Mouse (Mus musculus) stomach, embryonic 16.5 days (tissue): ENCODE measurements around the gene Thsd4. TPM values are rescaled to one million over a fixed set of nuclear protein-coding genes. Genes with fewer than 3 reads are reported as not detected.

ENCODE experiments used
- ATAC-seq: fragments of 200-750 bp; cut with Nextera tagmentation; 2 replicates; pipeline ENCODE4 v1.8.0; 2017; ENCODE audit warnings: moderate number of reproducible peaks, moderate TSS enrichment; ENCODE audit not compliant: insufficient read depth, low FRiP score
- H3K27ac ChIP-seq: fragments of 300-500 bp; sonication (generic); 2 replicates; pipeline ENCODE4 v1.5.1; 2014; ENCODE audit warnings: low read length
- H3K27me3 ChIP-seq: fragments of 300-500 bp; sonication (generic); 2 replicates; pipeline ENCODE4 v1.6.1; 2014; ENCODE audit warnings: low read length, control low read depth, mixed read lengths; ENCODE audit not compliant: control insufficient read depth, insufficient read depth
- H3K36me3 ChIP-seq: fragments of 300-500 bp; sonication (generic); 2 replicates; pipeline ENCODE4 v1.6.1; 2014; ENCODE audit warnings: low read length; ENCODE audit not compliant: control insufficient read depth, insufficient read depth
- H3K4me1 ChIP-seq: fragments of 300-500 bp; sonication (generic); 2 replicates; pipeline ENCODE4 v1.6.1; 2014; ENCODE audit warnings: low read length, control low read depth, mixed read lengths; ENCODE audit not compliant: control insufficient read depth, insufficient read depth
- H3K4me2 ChIP-seq: fragments of 300-500 bp; sonication (generic); 2 replicates; pipeline ENCODE4 v1.6.1; 2014; ENCODE audit warnings: low read depth, low read length, mixed read lengths
- H3K4me3 ChIP-seq: fragments of 300-500 bp; sonication (generic); replicated peaks from 2 replicates; pipeline ENCODE4 v1.5.1; 2014; ENCODE audit warnings: mild to moderate bottlenecking, low read length
- H3K9ac ChIP-seq: fragments of 300-500 bp; sonication (generic); 2 replicates; pipeline ENCODE4 v1.6.1; 2014; ENCODE audit warnings: low read length
- H3K9me3 ChIP-seq: fragments of 300-500 bp; sonication (generic); replicated peaks from 2 replicates; pipeline ENCODE4 v1.6.1; 2016; ENCODE audit warnings: low read length, control low read depth; ENCODE audit not compliant: control insufficient read depth
- WGBS: fragments of 180-500 bp; shearing (Covaris S2); extraction: QIAGEN DNeasy Blood & Tissue Kit; methylation state at CpG from one replicate; pipeline ENCODE4 v1.1.7; 2014; 5-methylcytosine and 5-hydroxymethylcytosine counted together
- polyA plus RNA-seq: library from polyadenylated mRNA; unstranded; fragments of >200 nt; fragmentation: Nextera tagmentation; extraction: Ambion mirVana; gene quantifications from 2 replicates; pipeline ENCODE4 v1.2.1, GENCODE M21; 2015

Thsd4 gene
- polyA plus RNA-seq, 1 experiment from 2014 or later: 18.7 TPM

GRCm38 (mm10) chr9:60269807-60270206 lies 252.0 kb downstream of the Thsd4 start:
- H3K4me3 ChIP-seq: no peak overlapping the region
- no peak overlapping the region for H3K27ac ChIP-seq
- no peaks in the 10 kb centered on the region for H3K9me3 ChIP-seq
- WGBS: 68% methylated on average over 5 of the region's 5 CpGs
- no peak overlapping the region for H3K4me2 ChIP-seq
- no peaks in the 10 kb centered on the region for H3K36me3 ChIP-seq
- no peaks in the 10 kb centered on the region for H3K27me3 ChIP-seq
- H3K9ac ChIP-seq: no peak overlapping the region
- no peak for ATAC-seq
- H3K4me1 ChIP-seq: peaks cover 3% of the 10 kb centered on the region; the same call in 1 of the 2 replicates

GRCm38 (mm10) chr9:60267273-60267626 lies 254.6 kb downstream of the Thsd4 start:
- H3K36me3 ChIP-seq: no peaks in the 10 kb centered on the region
- WGBS: 71% methylated on average over 5 of the region's 5 CpGs
- H3K9ac ChIP-seq: no peak overlapping the region
- no peak overlapping the region for H3K27ac ChIP-seq
- H3K4me1 ChIP-seq: peaks cover 3% of the 10 kb centered on the region; the same call in 1 of the 2 replicates
- H3K4me2 ChIP-seq: no peak overlapping the region
- ATAC-seq: no peak
- H3K27me3 ChIP-seq: no peaks in the 10 kb centered on the region
- no peak overlapping the region for H3K4me3 ChIP-seq
- no peaks in the 10 kb centered on the region for H3K9me3 ChIP-seq

- H3K4me1 ChIP-seq: peaks cover 3% of the 10 kb centered on the region; the same call in 1 of the 2 replicates
- no peaks in the 10 kb centered on the region for H3K36me3 ChIP-seq
- ATAC-seq: no peak
- no peak overlapping the region for H3K27ac ChIP-seq
- no peaks in the 10 kb centered on the region for H3K9me3 ChIP-seq
- no peaks in the 10 kb centered on the region for H3K27me3 ChIP-seq
- H3K4me2 ChIP-seq: no peak overlapping the region
- 78% methylated on average over 15 of the region's 15 CpGs for WGBS
- H3K4me3 ChIP-seq: no peak overlapping the region
- H3K9ac ChIP-seq: no peak overlapping the region
Measured at GRCm38 (mm10) chr9:60266583-60267272, 255.1 kb downstream of the Thsd4 start.

DNA sequence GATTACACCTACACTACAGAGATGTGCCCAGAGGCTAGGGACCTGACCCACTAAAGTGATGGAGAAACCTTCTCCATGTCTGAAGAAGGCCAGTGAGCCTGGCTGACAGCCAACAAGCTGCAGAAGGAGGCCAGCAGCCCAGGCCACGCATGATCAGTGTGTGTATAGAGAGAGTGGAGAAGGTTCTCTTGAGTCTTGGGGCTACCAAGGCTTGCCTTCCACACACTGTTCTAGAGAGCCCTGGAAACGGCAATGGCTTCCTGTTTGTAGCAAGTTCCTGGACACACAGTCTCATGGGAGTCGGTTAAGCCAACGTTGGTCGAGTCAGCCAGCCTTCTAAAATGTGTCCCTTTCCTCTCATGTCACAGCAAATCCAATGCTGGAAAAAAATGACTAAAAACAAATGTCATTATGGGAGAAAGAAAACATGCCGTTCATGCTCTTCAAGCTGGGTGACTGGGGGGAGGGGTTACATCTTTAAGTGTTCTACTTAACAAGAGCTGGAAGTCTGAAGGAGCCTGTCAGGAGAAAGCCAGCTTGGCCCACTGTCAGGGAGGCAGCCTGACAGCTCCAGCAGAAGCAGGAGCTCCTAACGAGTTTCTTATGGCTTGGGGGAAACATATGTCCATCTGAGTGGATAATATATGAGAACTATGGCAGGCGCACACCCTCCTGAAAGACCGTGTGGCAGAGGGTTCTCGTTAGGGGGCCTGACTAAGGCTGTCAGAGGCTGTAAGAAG lies 257.1 kb downstream of the Thsd4 start:
- H3K27ac ChIP-seq: peak overlapping the region; percentile 19

DNA sequence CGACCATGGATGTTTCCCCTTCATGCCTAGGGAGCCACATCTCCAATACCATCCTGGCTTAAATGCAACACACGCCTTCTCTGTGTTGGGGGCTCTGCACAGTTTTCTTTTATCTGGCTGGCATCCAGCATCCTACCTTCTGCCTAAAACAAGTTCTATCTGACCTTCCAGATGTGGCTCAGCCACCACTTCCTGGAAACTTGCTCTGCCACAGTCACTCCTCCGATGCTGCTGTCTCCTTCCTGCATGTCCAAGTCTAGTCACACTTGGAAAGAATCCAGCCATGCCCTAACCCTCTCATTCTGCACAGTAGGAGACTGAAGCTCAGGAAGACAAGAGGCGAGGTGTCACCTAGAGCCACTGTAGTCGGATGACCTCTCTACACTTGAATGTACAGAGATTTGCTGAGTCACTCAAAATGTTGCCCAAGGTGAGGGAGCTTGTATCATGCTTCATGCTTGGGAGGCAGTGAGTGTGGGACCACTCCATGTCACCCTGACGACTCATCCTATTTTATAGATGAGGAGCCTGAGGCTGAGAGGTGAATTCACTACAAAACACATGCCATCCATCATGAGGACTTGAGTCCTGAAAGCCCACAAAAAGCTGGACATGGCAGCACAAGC lies 259.2 kb downstream of the Thsd4 start:
- 66% methylated on average over 6 of the region's 6 CpGs for whole genome bisulfite sequencing
- no peaks in the 10 kb centered on the region for H3K36me3 ChIP-seq
- H3K27me3 ChIP-seq: no peaks in the 10 kb centered on the region
- H3K4me2 ChIP-seq: no peak overlapping the region
- no peak overlapping the region for H3K27ac ChIP-seq
- H3K9ac ChIP-seq: no peak overlapping the region
- no peak for ATAC-seq
- H3K9me3 ChIP-seq: no peaks in the 10 kb centered on the region
- peaks cover 3% of the 10 kb centered on the region; the same call in 1 of the 2 replicates for H3K4me1 ChIP-seq
- no peak overlapping the region for H3K4me3 ChIP-seq

More for the DNA sequence above, 257.1 kb downstream of the Thsd4 start:
- WGBS: 42% methylated on average over 10 of the region's 10 CpGs
- Histone ChIP-seq H3K4me1 (peaks cover 3% of the 10 kb centered on the region; the same call in 1 of the 2 replicates), H3K36me3 (no peaks in the 10 kb centered on the region), H3K9me3 (no peaks in the 10 kb centered on the region), H3K4me3 (no peak overlapping the region), H3K4me2 (no peak overlapping the region), H3K9ac (no peak overlapping the region), H3K27me3 (no peaks in the 10 kb centered on the region)
- peak; percentile 53; the same call in 1 of the 2 replicates for ATAC-seq

DNA sequence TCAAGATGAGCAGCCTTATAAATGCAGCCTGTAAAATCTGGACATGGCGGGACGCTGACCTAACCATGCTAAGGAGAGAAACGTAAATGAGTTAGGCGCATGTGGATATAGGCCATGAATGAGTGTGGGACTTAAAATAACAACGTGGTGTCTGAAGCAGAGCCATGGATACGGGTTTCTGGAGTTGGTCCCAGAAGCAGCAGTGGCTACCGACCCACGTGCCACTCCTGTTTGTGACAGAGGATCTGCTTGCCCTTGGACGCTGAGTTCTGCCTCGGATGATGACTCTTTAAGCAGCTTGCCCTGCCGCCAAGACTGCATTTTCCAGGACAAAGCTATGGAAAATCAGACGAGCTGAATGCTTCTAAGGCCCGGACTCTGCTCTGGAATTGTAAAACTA lies 262.2 kb downstream of the Thsd4 start:
- 82% methylated on average over 13 of the region's 13 CpGs for WGBS

DNA sequence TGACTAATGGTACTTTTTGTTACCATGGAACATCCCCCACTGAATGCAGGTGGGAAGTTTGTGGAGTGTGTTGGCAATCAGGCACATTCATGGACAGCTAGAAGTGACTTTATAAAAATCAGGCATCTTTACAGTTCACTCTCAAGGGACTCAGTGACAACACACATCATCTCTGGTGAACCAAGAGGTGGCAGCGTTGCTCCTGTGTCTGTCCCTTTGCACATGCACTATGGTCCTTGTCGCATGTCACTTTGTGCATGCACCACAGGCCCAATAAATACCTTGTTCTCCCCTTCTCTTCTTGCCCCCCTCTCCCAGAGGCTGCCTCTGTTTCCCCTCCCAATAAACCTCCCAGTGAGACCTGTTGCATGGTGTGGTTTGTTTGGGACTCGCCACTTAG lies 270.1 kb downstream of the Thsd4 start:
- Histone ChIP-seq H3K27ac (no peak overlapping the region), H3K4me1 (no peaks in the 10 kb centered on the region), H3K9me3 (no peaks in the 10 kb centered on the region), H3K27me3 (no peaks in the 10 kb centered on the region), H3K4me3 (no peak overlapping the region), H3K4me2 (no peak overlapping the region), H3K36me3 (no peaks in the 10 kb centered on the region), H3K9ac (no peak overlapping the region)
- WGBS: 64% methylated on average over 3 of the region's 3 CpGs
- no peak for ATAC-seq

More for the DNA sequence above, 262.2 kb downstream of the Thsd4 start:
- Histone ChIP-seq H3K36me3 (no peaks in the 10 kb centered on the region), H3K4me3 (no peak overlapping the region), H3K27ac (no peak overlapping the region), H3K9ac (no peak overlapping the region), H3K4me2 (no peak overlapping the region), H3K27me3 (no peaks in the 10 kb centered on the region), H3K4me1 (no peaks in the 10 kb centered on the region), H3K9me3 (no peaks in the 10 kb centered on the region)
- no peak for ATAC-seq

DNA sequence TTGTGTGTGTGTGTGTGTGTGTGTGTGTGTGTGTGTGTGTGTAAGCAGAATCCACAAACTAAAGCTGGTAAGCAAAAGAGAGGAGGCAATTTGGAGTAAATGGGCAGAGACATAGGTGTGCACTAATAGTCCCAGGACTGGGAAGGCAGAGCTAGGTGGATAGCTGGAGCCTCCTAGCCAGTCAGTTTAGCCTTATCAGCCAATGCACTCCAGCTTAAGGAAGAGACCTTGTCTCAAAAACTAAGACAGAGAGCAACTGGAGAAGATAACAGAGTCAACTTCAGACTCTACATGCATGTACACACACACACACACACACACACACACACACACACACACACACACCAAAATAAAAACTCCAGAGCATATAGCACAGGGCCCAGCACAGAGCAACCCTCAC lies 271.4 kb downstream of the Thsd4 start:
- H3K27me3 ChIP-seq: no peaks in the 10 kb centered on the region
- no peak for ATAC-seq
- no peak overlapping the region for H3K4me3 ChIP-seq
- H3K4me1 ChIP-seq: no peaks in the 10 kb centered on the region
- no peaks in the 10 kb centered on the region for H3K36me3 ChIP-seq
- H3K4me2 ChIP-seq: no peak overlapping the region
- H3K9me3 ChIP-seq: no peaks in the 10 kb centered on the region
- no peak overlapping the region for H3K27ac ChIP-seq
- no peak overlapping the region for H3K9ac ChIP-seq

DNA sequence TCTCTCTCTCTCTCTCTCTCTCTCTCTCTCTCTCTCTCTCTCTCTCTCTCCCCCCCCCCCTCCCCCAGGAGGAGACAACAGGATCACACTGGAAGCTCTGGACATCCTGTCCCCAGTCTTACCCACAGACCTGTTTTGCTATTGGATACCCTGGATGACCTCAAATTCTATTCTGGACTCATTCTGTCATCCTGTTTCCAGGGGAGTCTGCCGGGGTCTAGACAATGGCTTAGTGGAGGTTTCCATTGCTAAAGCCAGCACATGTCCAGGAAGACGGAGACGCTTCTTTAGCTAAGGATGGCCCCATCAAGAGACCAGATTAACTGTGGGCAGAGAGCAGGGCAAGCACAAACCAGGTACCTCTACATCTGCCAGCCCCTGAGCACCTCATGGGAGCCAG lies 273.8 kb downstream of the Thsd4 start:
- ATAC-seq: no peak
- H3K9me3 ChIP-seq: no peaks in the 10 kb centered on the region
- H3K9ac ChIP-seq: no peak overlapping the region
- H3K27me3 ChIP-seq: no peaks in the 10 kb centered on the region
- no peaks in the 10 kb centered on the region for H3K4me1 ChIP-seq
- 87% methylated on average over 3 of the region's 3 CpGs for WGBS
- no peaks in the 10 kb centered on the region for H3K36me3 ChIP-seq
- H3K4me3 ChIP-seq: no peak overlapping the region
- no peak overlapping the region for H3K4me2 ChIP-seq
- H3K27ac ChIP-seq: no peak overlapping the region
